Mouse (Mus musculus) midbrain, embryonic 13.5 days (tissue): ENCODE data around the gene Rif1. TPM values are rescaled to one million over a fixed set of nuclear protein-coding genes. Genes with fewer than 3 reads are reported as not detected.
A peak's percentile ranks its signal among the peaks of the same experiment; 100 is the strongest.

Source experiments
- ATAC-seq: fragments of 200-750 bp; cut with Nextera tagmentation; 2 replicates; pipeline ENCODE4 v1.8.0; 2017; ENCODE audit warnings: mild to moderate bottlenecking, moderate TSS enrichment, moderate library complexity
- H3K27ac ChIP-seq: fragments of 300-500 bp; sonication (generic); 2 replicates; pipeline ENCODE4 v1.5.1; 2015; ENCODE audit warnings: inconsistent platforms, mild to moderate bottlenecking, moderate library complexity
- H3K27me3 ChIP-seq: fragments of 300-500 bp; sonication (generic); 2 replicates; pipeline ENCODE4 v1.6.1; 2015; ENCODE audit warnings: mild to moderate bottlenecking, inconsistent platforms
- H3K36me3 ChIP-seq: fragments of 300-500 bp; sonication (generic); 2 replicates; pipeline ENCODE4 v1.6.1; 2015; ENCODE audit warnings: mild to moderate bottlenecking, inconsistent platforms
- H3K4me1 ChIP-seq: fragments of 300-500 bp; sonication (generic); replicated peaks from 2 replicates; pipeline ENCODE4 v1.6.1; 2015; ENCODE audit warnings: inconsistent platforms
- H3K4me2 ChIP-seq: fragments of 300-500 bp; sonication (generic); replicated peaks from 2 replicates; pipeline ENCODE4 v1.6.1; 2015; ENCODE audit warnings: moderate library complexity, mild to moderate bottlenecking, inconsistent platforms
- H3K4me3 ChIP-seq: fragments of 300-500 bp; sonication (generic); replicated peaks from 2 replicates; pipeline ENCODE4 v1.5.1; 2015; ENCODE audit warnings: mild to moderate bottlenecking, inconsistent platforms
- H3K9ac ChIP-seq: fragments of 300-500 bp; sonication (generic); replicated peaks from 2 replicates; pipeline ENCODE4 v1.6.1; 2015; ENCODE audit warnings: mild to moderate bottlenecking, inconsistent platforms
- H3K9me3 ChIP-seq: fragments of 300-500 bp; sonication (generic); 2 replicates; pipeline ENCODE4 v1.6.1; 2016; ENCODE audit warnings: mild to moderate bottlenecking, inconsistent platforms
- WGBS: fragments of 180-500 bp; shearing (Covaris S2); methylation state at CpG from one replicate; pipeline ENCODE4 v1.1.7; 2015; 5-methylcytosine and 5-hydroxymethylcytosine counted together
- polyA plus RNA-seq: library from polyadenylated mRNA; unstranded; fragments of >200 nt; fragmentation: Nextera tagmentation; extraction: Ambion mirVana; gene quantifications from 2 replicates; pipeline ENCODE4 v1.2.1, GENCODE M21; 2015

The Rif1 gene
- 22.3 and 28.7 TPM in 2 replicates for polyA plus RNA-seq

- Histone ChIP-seq H3K9ac (peak within 1 kb of the TSS; percentile 92), H3K36me3 (peaks cover 18% of the 10 kb centered on the region), H3K27ac (peak within 1 kb of the TSS; percentile 85), H3K4me2 (peak within 1 kb of the TSS; percentile 75), H3K4me1 (peaks cover 23% of the 10 kb centered on the region), H3K9me3 (no peaks in the 10 kb centered on the region), H3K27me3 (no peaks in the 10 kb centered on the region), H3K4me3 (peak within 1 kb of the TSS; percentile 98)
- ATAC-seq, result peak; percentile 97
- under 1% methylated on average over 55 of the region's 72 CpGs for WGBS
Observed at GRCm38 (mm10) chr2:52072491-52073140, at the start of gene Rif1. Gene Rif1, plus strand, starts transcription at chr2:52072832.

GRCm38 (mm10) chr2:52027061-52027460 lies 45.6 kb upstream of the Rif1 start:
- Histone ChIP-seq H3K9ac (no peak overlapping the region), H3K27me3 (no peaks in the 10 kb centered on the region), H3K4me2 (no peak overlapping the region), H3K4me3 (no peak overlapping the region), H3K9me3 (no peaks in the 10 kb centered on the region), H3K36me3 (no peaks in the 10 kb centered on the region), H3K4me1 (no peaks in the 10 kb centered on the region), H3K27ac (no peak overlapping the region)
- 85% methylated on average over 4 of the region's 4 CpGs for WGBS
- ATAC-seq, result no peak

GRCm38 (mm10) chr2:52029426-52029825 lies 43.2 kb upstream of the Rif1 start:
- H3K27ac ChIP-seq, result no peak overlapping the region
- no peaks in the 10 kb centered on the region for H3K36me3 ChIP-seq
- no peak overlapping the region for H3K4me3 ChIP-seq
- no peaks in the 10 kb centered on the region; the same call in 1 of the 2 replicates for H3K9me3 ChIP-seq
- H3K27me3 ChIP-seq, result no peaks in the 10 kb centered on the region
- no peaks in the 10 kb centered on the region for H3K4me1 ChIP-seq
- no peak overlapping the region for H3K9ac ChIP-seq
- no peak for ATAC-seq
- H3K4me2 ChIP-seq, result no peak overlapping the region
- 87% methylated on average over 3 of the region's 3 CpGs for WGBS

- no peaks in the 10 kb centered on the region; the same call in 1 of the 2 replicates for H3K27me3 ChIP-seq
- H3K4me3 ChIP-seq, result no peak overlapping the region
- 90% methylated on average over 4 of the region's 4 CpGs for WGBS
- H3K36me3 ChIP-seq, result no peaks in the 10 kb centered on the region
- no peak overlapping the region for H3K27ac ChIP-seq
- H3K4me1 ChIP-seq, result no peaks in the 10 kb centered on the region
- H3K9me3 ChIP-seq, result no peaks in the 10 kb centered on the region; the same call in 1 of the 2 replicates
- no peak for ATAC-seq
- H3K9ac ChIP-seq, result no peak overlapping the region
- no peak overlapping the region for H3K4me2 ChIP-seq
Observed at GRCm38 (mm10) chr2:52031491-52031890, 41.1 kb upstream of the Rif1 start.

- H3K4me1 ChIP-seq, result peaks cover 16% of the 10 kb centered on the region
- WGBS, result 85% methylated on average over 4 of the region's 4 CpGs
- H3K27me3 ChIP-seq, result no peaks in the 10 kb centered on the region; the same call in 1 of the 2 replicates
- H3K4me2 ChIP-seq, result no peak overlapping the region
- no peak overlapping the region for H3K9ac ChIP-seq
- H3K27ac ChIP-seq, result no peak overlapping the region
- no peak overlapping the region for H3K4me3 ChIP-seq
- H3K9me3 ChIP-seq, result no peaks in the 10 kb centered on the region; the same call in 1 of the 2 replicates
- no peaks in the 10 kb centered on the region for H3K36me3 ChIP-seq
- no peak for ATAC-seq
Observed at GRCm38 (mm10) chr2:52034601-52035000, 38.0 kb upstream of the Rif1 start.

- H3K9me3 ChIP-seq, result no peaks in the 10 kb centered on the region; the same call in 1 of the 2 replicates
- ATAC-seq, result no peak
- H3K4me1 ChIP-seq, result peaks cover 16% of the 10 kb centered on the region
- H3K27me3 ChIP-seq, result no peaks in the 10 kb centered on the region; the same call in 1 of the 2 replicates
- 72% methylated on average over 4 of the region's 4 CpGs for WGBS
- no peak overlapping the region for H3K4me2 ChIP-seq
- H3K27ac ChIP-seq, result no peak overlapping the region
- no peak overlapping the region for H3K9ac ChIP-seq
- H3K36me3 ChIP-seq, result no peaks in the 10 kb centered on the region
- no peak overlapping the region for H3K4me3 ChIP-seq
Observed at GRCm38 (mm10) chr2:52035144-52035543, 37.5 kb upstream of the Rif1 start.

- 35% methylated on average over 11 of the region's 11 CpGs for WGBS
- Histone ChIP-seq H3K4me3 (no peak overlapping the region), H3K27me3 (no peaks in the 10 kb centered on the region; the same call in 1 of the 2 replicates), H3K36me3 (no peaks in the 10 kb centered on the region), H3K4me2 (peak overlapping the region; percentile 61), H3K4me1 (peaks cover 16% of the 10 kb centered on the region), H3K9ac (no peak overlapping the region), H3K27ac (no peak overlapping the region), H3K9me3 (no peaks in the 10 kb centered on the region; the same call in 1 of the 2 replicates)
- ATAC-seq, result peak; percentile 83
Observed at GRCm38 (mm10) chr2:52036929-52037595, 35.6 kb upstream of the Rif1 start.

GRCm38 (mm10) chr2:52037882-52038281 lies 34.8 kb upstream of the Rif1 start, which contains the start of gene Tnfaip6:
Gene Tnfaip6, plus strand, starts transcription at chr2:52038009.
- H3K9me3 ChIP-seq, result no peaks in the 10 kb centered on the region
- WGBS, result under 1% methylated on average over 17 of the region's 17 CpGs
- ATAC-seq, result no peak
- H3K9ac ChIP-seq, result peak within 1 kb of the TSS; percentile 47
- no peak within 1 kb of the TSS for H3K27ac ChIP-seq
- peaks cover 16% of the 10 kb centered on the region for H3K4me1 ChIP-seq
- H3K36me3 ChIP-seq, result no peaks in the 10 kb centered on the region
- H3K4me2 ChIP-seq, result peak within 1 kb of the TSS; percentile 61
- peak within 1 kb of the TSS; percentile 41 for H3K4me3 ChIP-seq
- no peaks in the 10 kb centered on the region; the same call in 1 of the 2 replicates for H3K27me3 ChIP-seq

- Histone ChIP-seq H3K36me3 (no peaks in the 10 kb centered on the region), H3K9me3 (no peaks in the 10 kb centered on the region), H3K9ac (no peak overlapping the region; the same call in 1 of the 2 replicates), H3K4me1 (peaks cover 16% of the 10 kb centered on the region), H3K4me3 (peak overlapping the region; percentile 41), H3K4me2 (peak overlapping the region; percentile 61), H3K27ac (no peak overlapping the region), H3K27me3 (no peaks in the 10 kb centered on the region; the same call in 1 of the 2 replicates)
- ATAC-seq, result no peak
- WGBS, result 29% methylated on average over 5 of the region's 5 CpGs
Observed at GRCm38 (mm10) chr2:52038558-52038957, 34.1 kb upstream of the Rif1 start.

GRCm38 (mm10) chr2:52039083-52039801 lies 33.4 kb upstream of the Rif1 start:
- no peak overlapping the region for H3K9ac ChIP-seq
- H3K27ac ChIP-seq, result no peak overlapping the region
- no peak for ATAC-seq
- WGBS, result 31% methylated on average over 8 of the region's 8 CpGs
- H3K9me3 ChIP-seq, result no peaks in the 10 kb centered on the region
- peak overlapping the region; percentile 61 for H3K4me2 ChIP-seq
- H3K4me1 ChIP-seq, result peaks cover 16% of the 10 kb centered on the region
- H3K36me3 ChIP-seq, result no peaks in the 10 kb centered on the region
- no peaks in the 10 kb centered on the region; the same call in 1 of the 2 replicates for H3K27me3 ChIP-seq
- H3K4me3 ChIP-seq, result 0 out of 2 replicates have a peak overlapping the region, but pooled peaks have one; percentile 7

- H3K27ac ChIP-seq, result no peak overlapping the region
- H3K9me3 ChIP-seq, result no peaks in the 10 kb centered on the region
- H3K27me3 ChIP-seq, result no peaks in the 10 kb centered on the region
- 79% methylated on average over 3 of the region's 3 CpGs for WGBS
- no peak overlapping the region for H3K4me2 ChIP-seq
- H3K4me3 ChIP-seq, result no peak overlapping the region
- no peak overlapping the region for H3K9ac ChIP-seq
- H3K4me1 ChIP-seq, result peaks cover 14% of the 10 kb centered on the region
- ATAC-seq, result no peak
- H3K36me3 ChIP-seq, result no peaks in the 10 kb centered on the region
Observed at GRCm38 (mm10) chr2:52042132-52042531, 30.5 kb upstream of the Rif1 start.
